Mouse (Mus musculus): Measurements from ENCODE around the gene Rora.

The Rora gene

DNA sequence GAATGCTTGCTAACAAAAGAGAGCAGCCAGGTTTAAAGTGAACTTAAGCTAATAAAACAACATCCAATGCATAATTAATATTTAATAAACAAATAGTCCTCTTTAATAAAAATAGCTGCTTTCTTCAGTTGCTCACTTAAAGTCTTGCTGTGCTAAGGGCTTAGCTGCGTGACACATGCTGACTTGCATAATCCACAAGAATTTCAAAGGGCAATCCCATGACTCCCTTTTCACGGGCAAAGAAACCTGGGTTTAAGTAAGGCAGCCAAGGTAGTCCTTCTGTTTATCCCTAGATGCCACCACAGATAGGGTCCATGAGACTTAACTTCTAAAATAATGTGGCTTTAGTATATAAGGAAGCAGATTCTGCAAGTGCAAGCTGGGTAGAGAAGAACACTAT is 355.1 kb downstream of the Rora start:
- DNase-seq (ENCODE audit: low read depth, low spot score), result no peak

- no peak for DNase-seq (ENCODE audit: low read depth, low spot score)
Observed at GRCm38 (mm10) chr9:69010886-69011285, 357.3 kb downstream of the Rora start.

- no peak for DNase-seq (ENCODE audit: low read depth, low spot score)
Observed at GRCm38 (mm10) chr9:69013186-69013715, 359.7 kb downstream of the Rora start.

- DNase-seq (ENCODE audit: low read depth, low spot score), result no peak
Observed at GRCm38 (mm10) chr9:69014203-69014602, 360.6 kb downstream of the Rora start.

DNA sequence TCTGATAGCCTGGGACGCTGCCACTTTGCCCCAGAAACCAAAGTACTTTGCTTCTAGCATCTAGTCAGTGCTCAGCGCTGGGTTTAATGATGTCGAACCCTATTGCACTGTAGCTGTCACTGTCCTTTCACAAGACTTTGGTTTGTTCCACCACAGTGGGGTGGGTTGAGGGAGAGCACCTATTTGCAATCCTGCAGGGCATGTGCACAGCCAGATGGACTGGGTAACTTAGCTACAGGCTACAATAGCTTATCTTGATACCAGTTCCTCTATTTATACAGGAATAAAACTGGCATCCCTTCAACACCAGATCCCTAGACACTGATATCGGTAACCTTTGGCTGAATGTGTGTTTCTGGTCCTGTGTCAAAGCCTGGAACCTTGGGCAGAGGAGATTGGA is 366.8 kb downstream of the Rora start:
- DNase-seq (ENCODE audit: low read depth, low spot score), result no peak

- DNase-seq (ENCODE audit: low read depth, low spot score), result no peak
Observed at GRCm38 (mm10) chr9:69021482-69021881, 367.9 kb downstream of the Rora start.

- no peak for DNase-seq (ENCODE audit: low read depth, low spot score)
Observed at GRCm38 (mm10) chr9:69023314-69023713, 369.7 kb downstream of the Rora start.

GRCm38 (mm10) chr9:69028177-69028576 is 374.6 kb downstream of the Rora start:
- DNase-seq (ENCODE audit: low read depth, low spot score), result no peak

DNA sequence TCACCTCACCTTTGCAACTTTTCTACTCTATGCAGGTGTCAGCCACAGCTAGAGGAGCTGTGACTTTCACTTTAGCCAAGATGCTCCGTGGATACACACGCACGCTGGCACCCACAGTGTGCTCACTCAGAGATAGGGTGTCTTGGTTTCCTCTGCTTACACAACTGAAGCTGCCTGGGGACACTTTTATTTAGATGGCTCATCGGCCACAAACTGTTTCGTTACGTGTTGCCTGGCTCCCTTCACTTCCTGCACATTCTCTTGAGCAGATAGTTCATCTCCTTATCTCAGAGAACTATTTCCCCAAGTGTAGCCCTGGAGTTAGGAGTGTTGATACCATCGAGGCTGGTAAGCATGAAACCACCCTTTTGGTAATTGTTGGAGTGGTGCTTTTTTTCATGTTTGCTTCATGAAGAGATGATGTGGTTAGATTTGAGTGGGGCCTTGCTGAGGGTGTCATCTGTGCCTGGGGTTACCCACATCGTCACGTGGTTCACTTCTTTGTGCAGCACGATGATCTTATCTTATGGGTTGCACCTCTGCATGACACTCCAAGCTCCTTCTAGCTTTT is 380.8 kb downstream of the Rora start:
- no peak for DNase-seq (ENCODE audit: low read depth, low spot score)

DNA sequence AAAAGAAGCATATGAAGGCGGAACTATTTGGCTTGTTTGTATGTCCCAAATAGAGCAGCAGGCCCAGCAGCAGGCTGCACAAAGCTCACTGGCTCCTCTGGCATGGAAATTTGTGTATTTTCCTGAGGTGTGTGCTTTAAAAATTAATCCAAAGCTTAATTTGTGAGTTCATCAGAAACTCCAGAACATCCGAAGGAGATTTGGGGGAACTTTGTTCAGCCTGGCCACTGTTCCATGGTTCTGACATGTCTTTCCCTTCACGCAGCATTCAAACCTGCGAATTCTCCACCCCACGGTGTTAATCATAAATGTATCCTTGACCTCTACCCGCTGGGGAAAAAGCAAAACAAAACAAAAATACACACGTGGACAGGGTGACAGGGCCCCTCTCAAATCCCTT is 381.9 kb downstream of the Rora start:
- DNase-seq (ENCODE audit: low read depth, low spot score), result no peak

DNA sequence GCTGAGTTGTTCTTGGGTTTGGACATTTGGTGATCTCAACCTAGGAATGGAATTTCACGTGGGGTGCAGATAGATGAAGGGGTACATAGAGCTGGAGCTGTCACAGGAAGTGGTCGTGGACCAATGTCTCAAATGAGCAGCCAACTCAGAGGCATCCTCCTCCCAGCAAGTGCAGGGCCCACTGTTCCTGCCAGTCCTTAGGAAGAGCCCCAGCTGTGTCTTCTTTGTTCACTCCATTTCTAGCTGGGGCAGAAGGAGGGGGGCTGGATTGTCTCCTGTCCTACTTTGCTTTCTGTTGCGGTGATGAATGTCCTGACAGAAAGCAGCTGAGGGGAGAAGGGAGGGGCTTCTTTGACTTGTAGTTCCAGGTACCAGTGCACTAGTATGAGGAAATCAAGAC is 382.7 kb downstream of the Rora start:
- DNase-seq (ENCODE audit: low read depth, low spot score), result no peak

DNA sequence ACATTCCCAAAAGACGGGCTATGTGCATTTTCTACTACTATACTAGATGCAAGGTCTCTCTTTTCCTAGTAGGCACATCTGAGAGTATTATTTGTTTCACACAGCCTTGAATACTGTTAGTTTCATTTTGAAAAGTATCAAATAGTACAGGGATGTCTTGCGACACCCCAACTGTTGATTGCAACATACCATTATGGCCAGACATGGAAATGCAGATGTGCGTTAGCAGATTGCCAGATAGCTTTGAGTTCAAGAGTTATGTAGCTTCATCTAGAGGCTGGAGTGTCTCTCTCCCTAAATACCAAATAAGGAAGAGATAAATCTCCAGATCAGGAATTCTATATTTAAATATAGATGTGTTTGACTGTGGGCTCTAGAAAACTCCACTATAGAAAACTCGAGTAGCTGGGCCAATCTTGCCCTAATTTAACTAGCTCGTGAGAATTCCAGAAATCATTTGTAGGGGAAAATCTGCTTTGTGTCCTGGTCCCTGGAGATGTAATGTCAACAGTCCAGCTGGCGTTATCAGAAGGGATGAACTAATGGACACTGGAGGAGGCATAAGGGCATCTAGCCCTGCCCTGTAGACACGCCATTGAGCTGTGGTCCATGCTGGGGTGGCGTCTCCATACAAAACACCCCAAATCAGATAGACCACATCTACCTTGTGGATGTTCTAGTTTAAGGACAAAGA is 390.5 kb downstream of the Rora start:
- DNase-seq (ENCODE audit: low read depth, low spot score), result no peak

DNA sequence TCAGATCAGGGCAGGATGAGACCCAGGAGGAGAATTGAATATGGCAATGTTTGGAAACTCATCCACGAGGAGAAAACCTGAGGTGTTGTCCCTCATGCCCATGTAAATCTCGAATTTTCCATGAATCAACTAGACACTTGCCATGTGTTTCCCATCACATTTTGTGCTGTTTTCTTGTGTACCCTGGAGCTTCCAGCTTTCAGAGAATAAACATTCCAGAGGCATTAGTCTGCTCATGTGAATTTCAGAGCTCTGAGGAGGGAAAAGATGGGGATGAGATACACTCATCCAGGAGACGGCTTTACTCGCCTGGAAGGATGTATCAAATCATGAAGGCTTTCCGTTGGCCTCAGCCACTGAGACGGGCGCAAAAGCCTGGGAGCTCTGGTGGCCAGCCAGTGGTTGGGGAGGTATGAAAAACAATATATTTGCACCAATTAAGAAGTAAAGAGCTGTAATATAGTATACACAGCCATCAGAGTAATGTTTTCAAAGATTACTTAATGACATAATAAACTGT is 391.1 kb downstream of the Rora start:
- no peak for DNase-seq (ENCODE audit: low read depth, low spot score)

GRCm38 (mm10) chr9:69045908-69046307 is 392.3 kb downstream of the Rora start:
- DNase-seq (ENCODE audit: low read depth, low spot score), result no peak

DNA sequence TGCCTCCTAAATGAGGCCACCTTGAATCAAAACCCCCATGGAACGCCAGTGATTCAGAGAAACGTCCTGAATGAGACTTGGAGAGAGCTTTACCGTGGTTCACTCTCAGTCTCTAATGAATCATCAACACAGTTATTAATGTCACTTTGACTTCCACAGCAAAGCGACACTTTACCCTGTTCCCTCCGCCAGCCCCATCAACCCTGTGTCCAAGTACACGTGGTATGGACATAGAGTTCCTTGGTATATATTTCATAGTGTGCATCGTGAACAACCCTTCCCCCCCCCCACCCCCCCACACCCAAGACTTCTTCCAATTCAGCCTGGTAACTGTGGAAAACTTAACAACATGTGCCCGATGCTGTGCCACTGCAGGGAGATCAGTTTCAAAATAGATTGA is 397.3 kb downstream of the Rora start:
- no peak for DNase-seq (ENCODE audit: low read depth, low spot score)

- DNase-seq (ENCODE audit: low read depth, low spot score), result no peak
Observed at GRCm38 (mm10) chr9:69051890-69052289, 398.3 kb downstream of the Rora start.

- no peak for DNase-seq (ENCODE audit: low read depth, low spot score)
Observed at GRCm38 (mm10) chr9:69055302-69055701, 401.7 kb downstream of the Rora start.

GRCm38 (mm10) chr9:69071203-69071867 is 417.7 kb downstream of the Rora start:
- no peak for DNase-seq (ENCODE audit: low read depth, low spot score)

GRCm38 (mm10) chr9:69073271-69073670 is 419.7 kb downstream of the Rora start:
- DNase-seq (ENCODE audit: low read depth, low spot score), result no peak

- no peak for DNase-seq (ENCODE audit: low read depth, low spot score)
Observed at GRCm38 (mm10) chr9:69084086-69084719, 430.6 kb downstream of the Rora start.

DNA sequence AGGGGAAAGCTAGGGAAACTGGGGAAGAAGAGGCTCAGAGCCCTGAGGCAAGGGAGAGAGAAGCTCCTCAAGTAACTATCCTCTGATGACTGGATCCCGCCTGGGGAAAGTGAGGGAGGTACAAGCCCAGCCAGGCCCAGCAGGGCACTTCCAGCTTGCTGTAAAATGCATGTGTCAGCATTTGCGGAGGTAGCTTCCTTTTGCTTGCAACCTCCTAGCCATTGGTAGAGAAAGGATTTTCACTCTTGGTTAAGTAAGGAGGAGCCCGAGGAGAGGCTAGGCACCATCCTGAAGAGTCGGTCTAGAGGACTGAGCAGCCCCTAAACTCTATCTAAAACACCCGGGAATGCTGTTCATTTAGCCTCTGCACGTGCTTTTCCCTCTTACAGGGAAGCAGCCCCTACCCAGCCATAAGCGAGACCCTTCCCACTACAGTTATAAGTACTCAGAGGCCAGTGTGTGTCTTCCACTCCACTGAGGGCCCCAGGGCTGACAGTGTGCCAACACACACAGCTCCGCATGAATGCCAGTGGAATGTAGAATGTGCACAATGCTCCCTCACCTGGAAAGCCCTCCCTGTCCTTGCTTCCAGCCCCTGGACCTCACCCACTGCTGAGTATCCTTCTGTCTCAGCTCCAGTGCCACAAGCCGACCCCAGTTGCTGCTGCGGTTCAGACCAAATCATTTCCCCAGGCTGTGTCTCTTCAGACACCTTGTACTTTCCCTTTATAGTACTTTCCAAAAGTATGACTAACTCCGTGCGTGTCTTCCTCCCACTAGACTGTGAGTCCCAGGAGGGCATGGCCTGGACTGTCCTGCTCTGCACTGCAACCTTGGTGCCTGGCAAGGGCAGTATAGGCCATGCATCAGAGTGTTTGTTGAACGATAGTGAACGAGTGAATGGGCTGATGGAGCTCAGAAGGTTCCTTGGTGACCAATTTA is 431.4 kb downstream of the Rora start:
- DNase-seq (ENCODE audit: low read depth, low spot score), result no peak

Measured in ES-CJ7 (cell line).